In genomic region chr7:127386641-127387392, GRCm38 (mm10) we compare ENCODE assay signal across 1 mouse cellular context.
TF ChIP-seq lines count a peak whose summit lies in the region.

Gene 9130019O22Rik (minus strand): TSS chr7:127387166.

TF ChIP-seq in CH12.LX, 34 proteins besides CTCF, POLR2A, EP300 and RAD21 (continued from another document):
- TF ChIP-seq TBP (conservative IDR thresholded peaks at IDR 0.05; ENCODE audit: low read depth, low read length) (peak; percentile 89), IRF4 (IDR thresholded peaks at IDR 0.05; ENCODE audit: low read depth, low read length) (no peak), E2F4 (IDR thresholded peaks at IDR 0.05; ENCODE audit: insufficient replicate concordance, low read depth, low read length) (no peak), JUN (IDR thresholded peaks at IDR 0.05; ENCODE audit: insufficient read depth, low read depth, low read length) (no peak), PAX5 (IDR thresholded peaks at IDR 0.05; ENCODE audit: low read length) (no peak), GABPA (IDR thresholded peaks at IDR 0.05; ENCODE audit: insufficient replicate concordance, low read depth, low read length) (no peak), USF1 (IDR thresholded peaks at IDR 0.05; ENCODE audit: low read depth, low read length) (peak; percentile 95)
